Mouse (Mus musculus): ENCODE measurements around the gene Prpmp5.
"Not testable (repeated sequence)": the region's sequence is repeated elsewhere in the genome, so short reads cannot be mapped to it uniquely, and the experiment has no call there.

DNA sequence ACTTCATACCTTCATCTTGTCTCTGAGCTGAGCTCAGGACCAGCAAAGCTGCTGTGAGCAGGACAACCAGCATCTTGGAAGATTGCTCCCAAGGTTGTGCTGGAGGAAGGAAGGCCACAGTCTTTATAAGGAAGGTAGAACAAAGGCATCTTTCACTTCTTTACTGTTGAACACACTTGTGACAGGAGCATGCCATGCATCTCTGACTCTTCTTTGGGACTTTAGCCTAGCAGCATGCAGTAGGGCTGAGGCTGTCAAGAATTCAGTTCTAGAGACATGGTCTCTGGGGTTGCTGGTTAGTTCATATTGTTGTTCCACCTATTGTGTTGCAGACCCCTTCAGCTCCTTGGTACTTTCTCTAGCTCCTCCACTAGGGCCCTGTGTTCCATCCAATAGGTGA lies at the start of gene Prpmp5:
- TF ChIP-seq HCFC1 (IDR thresholded peaks at IDR 0.05; ENCODE audit: borderline replicate concordance, insufficient read depth, low read length); CHD2 (IDR thresholded peaks at IDR 0.05; ENCODE audit: low read depth, low read length): not testable (repeated sequence)
